Mouse (Mus musculus) gonadal fat pad, adult 2 months (tissue): ENCODE results near the gene Rpp40. TPM values are rescaled to one million over a fixed set of nuclear protein-coding genes. Genes with fewer than 3 reads are reported as not detected.

Experiments used
- DNase-seq: peaks from one replicate; pipeline ENCODE4 v3.0.0-alpha.2; 2012; ENCODE audit warnings: low read depth
- polyA plus RNA-seq: library from polyadenylated mRNA; depleted of rRNA; stranded (reverse); fragments of >200 nt; gene quantifications from 2 replicates; pipeline ENCODE4 v1.2.3, GENCODE M21; 2012; rRNA removed

Rpp40 gene
- polyA plus RNA-seq, 1 experiment, result 6.0 TPM

DNA sequence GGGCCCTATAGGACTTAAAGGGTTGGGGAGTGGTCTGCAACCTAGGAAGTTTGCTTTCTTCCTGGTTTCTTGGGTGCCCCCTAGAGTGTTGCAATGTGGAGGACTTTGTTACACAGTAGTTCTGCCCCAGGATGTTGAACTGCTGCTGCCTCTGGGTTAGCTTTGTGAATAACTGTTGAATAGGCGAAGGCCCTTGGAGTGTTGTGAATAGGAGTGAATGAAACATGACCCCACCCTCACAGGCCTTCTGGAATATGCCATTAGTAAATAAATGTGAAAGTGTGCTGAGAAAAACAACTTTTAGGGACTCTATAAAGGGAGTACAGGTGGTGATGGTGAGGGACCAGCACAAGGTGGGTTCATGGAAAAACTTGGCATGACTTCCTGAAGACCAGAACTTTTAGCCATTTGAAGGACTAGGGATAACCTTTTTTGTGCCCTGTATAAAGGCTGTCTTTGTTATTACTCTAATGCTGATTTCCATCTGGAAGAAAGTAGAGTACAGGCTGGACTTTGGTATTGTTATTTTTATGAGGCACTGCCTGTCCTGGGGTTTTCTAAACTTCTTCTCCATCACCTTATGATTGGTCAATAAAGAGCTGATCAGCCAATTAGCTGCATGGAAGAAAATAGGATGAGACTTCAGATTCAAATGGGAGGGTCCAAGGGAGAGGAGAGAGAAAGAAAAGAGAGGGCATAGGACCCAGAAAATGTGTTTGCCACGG is 53.1 kb downstream of the Rpp40 start:
- DNase-seq, result no peak

DNA sequence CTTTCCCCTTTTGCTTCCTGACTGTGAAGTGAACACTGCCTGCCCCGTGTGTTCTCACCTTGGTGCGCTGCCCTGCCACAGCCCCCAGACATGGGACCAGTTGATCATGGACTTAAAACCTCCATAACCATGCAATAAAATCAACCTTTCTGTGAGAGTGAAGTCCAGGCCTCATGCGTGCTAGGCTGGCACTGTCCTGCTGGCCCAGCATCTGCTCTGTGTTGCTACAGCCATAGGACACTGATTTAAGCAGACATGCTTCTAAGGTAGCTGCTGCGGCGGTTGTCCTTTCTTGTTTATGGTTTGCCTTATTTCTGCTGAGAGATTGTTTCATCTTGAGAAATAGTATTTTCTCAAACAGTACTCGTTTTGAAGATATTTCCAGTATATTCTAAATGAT is 54.6 kb downstream of the Rpp40 start:
- DNase-seq, result no peak

DNA sequence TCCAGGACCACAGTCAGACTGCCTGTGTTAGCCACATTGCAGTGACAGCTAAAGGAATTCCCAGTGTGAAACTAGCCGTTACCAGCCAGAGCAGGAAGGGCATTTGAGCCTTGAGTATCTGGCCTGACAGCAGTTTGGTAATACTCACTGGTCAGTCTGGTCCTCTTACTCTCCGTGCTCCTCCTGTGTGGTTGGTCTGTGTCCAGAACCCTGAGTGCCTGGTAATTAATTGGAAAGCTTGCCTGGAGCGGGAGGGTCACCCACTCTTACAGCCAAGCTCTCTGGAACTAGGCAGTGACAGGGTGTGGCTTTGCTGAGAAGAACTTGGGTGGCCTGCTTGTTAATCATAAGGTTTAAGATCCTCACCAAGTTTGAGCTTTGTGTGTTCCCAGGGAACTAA is 57.5 kb downstream of the Rpp40 start:
- DNase-seq, result peak; percentile 44

DNA sequence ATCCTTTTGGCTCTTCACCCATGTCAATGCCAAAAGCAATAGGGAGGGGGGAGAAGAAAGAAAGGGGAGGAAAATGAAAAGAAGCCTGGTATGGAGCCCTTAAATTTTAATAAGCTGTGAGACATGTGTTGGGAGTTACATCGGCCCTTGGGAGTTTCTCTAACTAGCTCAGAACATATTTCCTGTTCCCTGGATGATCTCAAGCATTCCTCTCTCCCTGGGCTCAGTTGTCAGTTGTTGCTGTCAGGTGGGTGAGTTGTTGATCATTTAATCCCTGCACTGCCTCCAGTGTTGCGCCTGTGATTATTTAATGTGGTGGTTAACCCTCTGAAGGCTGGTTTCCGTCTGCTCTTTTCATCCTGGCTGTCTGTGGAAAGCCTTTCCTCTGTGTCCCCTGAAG is 60.9 kb downstream of the Rpp40 start:
- no peak for DNase-seq

Other genes starting within 250 kb of the Rpp40 start
- gene Cdyl, start 246.5 kb downstream of the Rpp40 start, polyA plus RNA-seq, result 6.2 and 8.8 TPM in 2 replicates
- not detected in 2 replicates for gene Ppp1r3g, start 52.5 kb upstream of the Rpp40 start, polyA plus RNA-seq
- 41.2 and 48.3 TPM in 2 replicates for gene Fars2, start 211.1 kb upstream of the Rpp40 start, polyA plus RNA-seq
- 3.4 and 3.9 TPM in 2 replicates for gene Lyrm4, start 211.2 kb upstream of the Rpp40 start, polyA plus RNA-seq